Mouse (Mus musculus): ENCODE measurements around the gene Fgd4. TPM values are rescaled to one million over a fixed set of nuclear protein-coding genes. Genes with fewer than 3 reads are reported as not detected.

Gene Fgd4
- polyA plus RNA-seq, 1 experiment from 2014 or later: 10.3 TPM

GRCm38 (mm10) chr16:16566786-16567185 lies 33.6 kb downstream of the Fgd4 start:
- Histone ChIP-seq H3K36me3 (no peaks in the 10 kb centered on the region), H3K27me3 (no peaks in the 10 kb centered on the region), H3K9ac (no peak overlapping the region), H3K4me1 (replicated peaks) (peaks cover 6% of the 10 kb centered on the region; the same call in 1 of the 2 replicates), H3K9me3 (replicated peaks) (no peaks in the 10 kb centered on the region), H3K4me3 (no peak overlapping the region), H3K27ac (no peak overlapping the region), H3K4me2 (no peak overlapping the region)
- WGBS: 63% methylated on average over 1 of the region's 1 CpGs
- no peak for ATAC-seq (replicated peaks; ENCODE audit: insufficient number of reproducible peaks, insufficient read depth, low FRiP score, low read depth)

DNA sequence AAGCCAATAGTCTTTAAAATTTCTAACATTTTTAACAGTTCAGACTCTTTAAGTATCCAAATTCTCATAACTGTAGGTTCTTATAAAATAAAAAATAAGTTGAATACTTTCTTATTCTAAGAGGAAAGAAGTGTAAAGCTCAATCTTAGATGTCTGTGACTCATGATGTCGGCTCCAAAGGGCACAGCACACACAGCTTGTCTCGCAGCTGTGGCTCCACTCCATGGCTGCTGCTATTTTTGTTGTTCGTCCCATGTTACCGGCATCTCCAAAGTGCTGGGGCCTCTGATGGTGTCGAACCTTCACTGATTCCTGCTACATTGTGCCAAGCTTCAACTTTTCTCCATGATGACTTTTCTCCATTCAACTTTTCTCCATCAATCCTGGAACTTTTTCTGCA lies 34.1 kb downstream of the Fgd4 start:
- no peak overlapping the region for H3K9ac ChIP-seq
- H3K4me3 ChIP-seq: no peak overlapping the region
- no peaks in the 10 kb centered on the region for H3K9me3 ChIP-seq (replicated peaks)
- H3K27ac ChIP-seq: no peak overlapping the region
- H3K4me2 ChIP-seq: no peak overlapping the region
- no peaks in the 10 kb centered on the region for H3K27me3 ChIP-seq
- H3K4me1 ChIP-seq (replicated peaks): peaks cover 6% of the 10 kb centered on the region; the same call in 1 of the 2 replicates
- ATAC-seq (replicated peaks; ENCODE audit: insufficient number of reproducible peaks, insufficient read depth, low FRiP score, low read depth): no peak
- no peaks in the 10 kb centered on the region for H3K36me3 ChIP-seq
- WGBS: 44% methylated on average over 5 of the region's 5 CpGs

DNA sequence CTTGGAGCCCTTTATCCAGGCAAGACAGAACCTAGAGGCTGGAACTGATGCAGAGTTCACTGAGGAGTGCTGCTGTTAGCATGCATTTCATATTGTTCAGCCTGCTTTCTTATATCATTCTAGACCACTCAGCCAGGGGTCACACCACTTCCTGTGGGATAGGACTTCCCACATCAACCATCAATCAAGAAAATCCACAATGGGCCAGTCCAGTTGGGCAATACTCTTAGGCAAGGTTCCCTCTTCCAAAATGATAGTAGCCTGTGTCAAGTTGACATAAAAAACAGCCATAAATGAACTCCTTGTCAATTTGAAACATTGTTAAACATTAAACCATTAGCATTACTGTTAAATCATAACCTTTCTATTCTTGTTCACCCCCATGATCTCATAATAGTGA lies 34.6 kb downstream of the Fgd4 start:
- no peaks in the 10 kb centered on the region for H3K27me3 ChIP-seq
- no peak overlapping the region for H3K27ac ChIP-seq
- H3K4me2 ChIP-seq: no peak overlapping the region

DNA sequence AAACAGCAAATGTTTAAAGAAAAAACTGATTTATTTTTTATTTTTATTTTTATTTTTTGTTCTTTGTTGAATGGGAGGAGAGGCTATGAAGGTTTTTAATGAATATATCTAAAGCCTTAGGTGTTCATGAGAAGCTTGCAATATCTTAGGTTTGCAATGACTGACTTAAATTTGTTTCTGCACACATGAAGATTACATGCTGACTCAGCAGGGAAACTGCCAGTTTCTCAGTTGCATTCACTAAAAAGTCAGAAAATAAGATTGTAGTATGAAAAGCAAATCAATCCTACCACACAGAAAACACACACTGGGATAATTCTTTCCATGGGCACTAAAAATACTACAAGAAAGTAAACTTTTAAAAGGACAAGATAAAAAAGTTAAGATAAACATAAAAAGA lies 39.6 kb downstream of the Fgd4 start:
- H3K9ac ChIP-seq: no peak overlapping the region

More for the DNA sequence above, 34.6 kb downstream of the Fgd4 start:
- Histone ChIP-seq H3K9ac (no peak overlapping the region), H3K36me3 (no peaks in the 10 kb centered on the region), H3K9me3 (replicated peaks) (no peaks in the 10 kb centered on the region), H3K4me3 (no peak overlapping the region), H3K4me1 (replicated peaks) (peaks cover 6% of the 10 kb centered on the region; the same call in 1 of the 2 replicates)
- ATAC-seq (replicated peaks; ENCODE audit: insufficient number of reproducible peaks, insufficient read depth, low FRiP score, low read depth): no peak

GRCm38 (mm10) chr16:16559878-16560531 lies 40.3 kb downstream of the Fgd4 start:
- peak overlapping the region; percentile 20 for H3K4me3 ChIP-seq

More for the DNA sequence above, 39.6 kb downstream of the Fgd4 start:
- Histone ChIP-seq H3K36me3 (no peaks in the 10 kb centered on the region), H3K4me3 (no peak overlapping the region), H3K4me1 (replicated peaks) (peaks cover 13% of the 10 kb centered on the region), H3K27me3 (no peaks in the 10 kb centered on the region), H3K4me2 (no peak overlapping the region), H3K27ac (no peak overlapping the region), H3K9me3 (replicated peaks) (no peaks in the 10 kb centered on the region)
- no peak for ATAC-seq (replicated peaks; ENCODE audit: insufficient number of reproducible peaks, insufficient read depth, low FRiP score, low read depth)

GRCm38 (mm10) chr16:16559016-16559877 lies 41.1 kb downstream of the Fgd4 start:
- Histone ChIP-seq H3K27ac (0 out of 2 replicates have a peak overlapping the region, but pooled peaks have one; percentile 51), H3K27me3 (no peaks in the 10 kb centered on the region), H3K4me1 (replicated peaks) (peaks cover 15% of the 10 kb centered on the region), H3K9ac (no peak overlapping the region), H3K4me2 (peak overlapping the region; percentile 52), H3K4me3 (no peak overlapping the region), H3K9me3 (replicated peaks) (no peaks in the 10 kb centered on the region), H3K36me3 (no peaks in the 10 kb centered on the region)
- no peak for ATAC-seq (replicated peaks; ENCODE audit: insufficient number of reproducible peaks, insufficient read depth, low FRiP score, low read depth)
- 59% methylated on average over 3 of the region's 3 CpGs for WGBS

More at GRCm38 (mm10) chr16:16559878-16560531, 40.3 kb downstream of the Fgd4 start:
- Histone ChIP-seq H3K27ac (peak overlapping the region; percentile 51; the same call in 1 of the 2 replicates), H3K36me3 (no peaks in the 10 kb centered on the region), H3K27me3 (no peaks in the 10 kb centered on the region), H3K4me2 (peak overlapping the region; percentile 52), H3K9me3 (replicated peaks) (no peaks in the 10 kb centered on the region), H3K9ac (peak overlapping the region; percentile 3; the same call in 1 of the 2 replicates), H3K4me1 (replicated peaks) (peaks cover 11% of the 10 kb centered on the region)
- ATAC-seq (replicated peaks; ENCODE audit: insufficient number of reproducible peaks, insufficient read depth, low FRiP score, low read depth): peak; percentile 85
- WGBS: 11% methylated on average over 9 of the region's 9 CpGs

- H3K27ac ChIP-seq: no peak overlapping the region
- H3K4me2 ChIP-seq: no peak overlapping the region
- no peaks in the 10 kb centered on the region for H3K9me3 ChIP-seq (replicated peaks)
- H3K36me3 ChIP-seq: no peaks in the 10 kb centered on the region
- no peak overlapping the region for H3K9ac ChIP-seq
- ATAC-seq (replicated peaks; ENCODE audit: insufficient number of reproducible peaks, insufficient read depth, low FRiP score, low read depth): no peak
- 74% methylated on average over 4 of the region's 4 CpGs for WGBS
- no peaks in the 10 kb centered on the region for H3K27me3 ChIP-seq
- peaks cover 19% of the 10 kb centered on the region for H3K4me1 ChIP-seq (replicated peaks)
- H3K4me3 ChIP-seq: no peak overlapping the region
These were observed 42.6 kb downstream of the Fgd4 start for GRCm38 (mm10) chr16:16557738-16558137.

- ATAC-seq (replicated peaks; ENCODE audit: insufficient number of reproducible peaks, insufficient read depth, low FRiP score, low read depth): no peak
- Histone ChIP-seq H3K27me3 (no peaks in the 10 kb centered on the region), H3K4me2 (no peak overlapping the region), H3K9ac (no peak overlapping the region), H3K36me3 (no peaks in the 10 kb centered on the region), H3K9me3 (replicated peaks) (no peaks in the 10 kb centered on the region), H3K27ac (peak overlapping the region; percentile 36), H3K4me3 (no peak overlapping the region), H3K4me1 (replicated peaks) (peaks cover 8% of the 10 kb centered on the region)
- WGBS: 48% methylated on average over 2 of the region's 2 CpGs
These were observed 46.3 kb downstream of the Fgd4 start for GRCm38 (mm10) chr16:16554098-16554497.

DNA sequence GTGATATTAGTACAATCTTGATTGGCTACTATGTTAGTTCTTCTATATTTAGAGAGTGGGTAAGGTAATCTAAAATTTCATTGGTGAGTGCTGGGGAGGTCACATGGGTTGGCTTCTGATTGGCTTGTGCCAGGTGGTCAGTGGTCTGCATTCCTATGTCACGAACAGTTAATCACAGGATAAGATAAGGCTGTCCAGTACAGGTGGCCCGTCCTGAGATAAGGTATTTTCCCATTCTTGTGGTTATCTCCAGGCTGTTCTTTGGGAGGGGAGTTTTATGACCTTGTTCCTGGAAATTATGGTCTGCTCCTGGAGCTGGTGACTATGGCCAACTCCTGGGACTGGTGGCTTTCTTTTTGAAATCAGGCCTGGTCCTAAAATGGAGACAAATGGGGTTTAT lies 48.2 kb downstream of the Fgd4 start:
- Histone ChIP-seq H3K9me3 (replicated peaks) (no peaks in the 10 kb centered on the region), H3K4me2 (no peak overlapping the region), H3K9ac (no peak overlapping the region), H3K27me3 (no peaks in the 10 kb centered on the region), H3K36me3 (no peaks in the 10 kb centered on the region), H3K4me3 (no peak overlapping the region), H3K27ac (no peak overlapping the region), H3K4me1 (replicated peaks) (peaks cover 8% of the 10 kb centered on the region)
- WGBS: 40% methylated on average over 2 of the region's 2 CpGs
- ATAC-seq (replicated peaks; ENCODE audit: insufficient number of reproducible peaks, insufficient read depth, low FRiP score, low read depth): no peak

GRCm38 (mm10) chr16:16549105-16549504 lies 51.2 kb downstream of the Fgd4 start:
- H3K27ac ChIP-seq: no peak overlapping the region
- H3K9me3 ChIP-seq (replicated peaks): no peaks in the 10 kb centered on the region
- 78% methylated on average over 2 of the region's 2 CpGs for WGBS
- no peak overlapping the region for H3K4me2 ChIP-seq
- H3K27me3 ChIP-seq: no peaks in the 10 kb centered on the region
- H3K36me3 ChIP-seq: no peaks in the 10 kb centered on the region
- ATAC-seq (replicated peaks; ENCODE audit: insufficient number of reproducible peaks, insufficient read depth, low FRiP score, low read depth): no peak
- H3K4me3 ChIP-seq: no peak overlapping the region
- H3K9ac ChIP-seq: no peak overlapping the region
- H3K4me1 ChIP-seq (replicated peaks): peaks cover 7% of the 10 kb centered on the region

DNA sequence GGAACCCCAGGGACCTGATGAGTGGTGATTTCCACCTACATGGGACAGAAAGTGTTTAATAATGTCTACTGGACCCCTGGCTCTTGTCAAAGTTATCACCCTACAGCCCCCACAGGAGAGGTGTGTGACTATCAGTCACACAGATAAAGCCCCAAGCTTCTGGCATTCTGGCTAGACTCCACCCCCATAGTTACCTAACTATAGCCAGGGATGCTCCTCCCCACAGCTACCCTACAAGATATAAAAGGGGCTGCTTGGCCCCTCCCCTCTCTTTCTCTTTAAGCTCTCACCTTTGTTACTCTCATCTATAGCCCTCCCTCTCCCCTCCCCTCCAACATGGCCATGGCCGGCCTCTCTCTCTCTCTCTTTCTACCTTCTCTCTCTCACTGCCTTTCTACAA lies 53.7 kb downstream of the Fgd4 start:
- Histone ChIP-seq H3K9ac (no peak overlapping the region), H3K36me3 (no peaks in the 10 kb centered on the region), H3K4me3 (no peak overlapping the region), H3K27ac (no peak overlapping the region), H3K27me3 (no peaks in the 10 kb centered on the region), H3K4me1 (replicated peaks) (peaks cover 11% of the 10 kb centered on the region), H3K4me2 (no peak overlapping the region), H3K9me3 (replicated peaks) (no peaks in the 10 kb centered on the region)
- no peak for ATAC-seq (replicated peaks; ENCODE audit: insufficient number of reproducible peaks, insufficient read depth, low FRiP score, low read depth)
- WGBS: 68% methylated on average over 1 of the region's 1 CpGs
